Mouse (Mus musculus) adrenal gland, postnatal 4 days (tissue): ENCODE measurements around the gene Thbs1. TPM values are rescaled to one million over a fixed set of nuclear protein-coding genes. Genes with fewer than 3 reads are reported as not detected.
"Not testable (repeated sequence)": the region's sequence is repeated elsewhere in the genome, so short reads cannot be mapped to it uniquely, and the experiment has no call there.

Experiments
- DNase-seq, 2 experiments: peaks; one replicate each; pipeline ENCODE4 v3.0.0; 2021 to 2022; ENCODE audit warnings: low spot score in 2 of 2, mixed read lengths in 2 of 2
- total RNA-seq, 2 experiments: library from RNA; stranded (reverse); gene quantifications; 2 replicates each; pipeline ENCODE4 v1.2.3; 2021

Thbs1 gene
- total RNA-seq, 2 experiments from 2014 or later = 27.0 to 31.6 TPM

DNA sequence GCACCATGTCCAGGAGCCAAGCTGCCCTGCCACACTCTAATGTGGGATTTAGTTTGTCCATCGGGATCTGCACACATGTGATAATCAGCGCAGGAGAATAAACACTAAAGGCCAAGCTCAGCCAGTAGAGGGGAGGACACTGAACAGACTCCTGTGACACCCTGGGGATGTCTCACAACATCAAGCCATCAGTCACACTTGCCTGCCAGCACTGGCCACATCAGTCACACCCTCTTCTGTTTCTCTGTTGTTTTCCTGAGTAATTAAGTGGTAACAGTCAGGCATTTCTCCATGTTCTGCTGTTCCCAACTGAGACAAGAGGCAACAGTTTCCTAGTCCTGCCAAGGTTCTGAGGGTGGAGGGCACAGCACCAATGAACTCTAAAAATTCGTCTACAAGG lies 36.1 kb downstream of the Thbs1 start:
- DNase-seq = not testable (repeated sequence)

DNA sequence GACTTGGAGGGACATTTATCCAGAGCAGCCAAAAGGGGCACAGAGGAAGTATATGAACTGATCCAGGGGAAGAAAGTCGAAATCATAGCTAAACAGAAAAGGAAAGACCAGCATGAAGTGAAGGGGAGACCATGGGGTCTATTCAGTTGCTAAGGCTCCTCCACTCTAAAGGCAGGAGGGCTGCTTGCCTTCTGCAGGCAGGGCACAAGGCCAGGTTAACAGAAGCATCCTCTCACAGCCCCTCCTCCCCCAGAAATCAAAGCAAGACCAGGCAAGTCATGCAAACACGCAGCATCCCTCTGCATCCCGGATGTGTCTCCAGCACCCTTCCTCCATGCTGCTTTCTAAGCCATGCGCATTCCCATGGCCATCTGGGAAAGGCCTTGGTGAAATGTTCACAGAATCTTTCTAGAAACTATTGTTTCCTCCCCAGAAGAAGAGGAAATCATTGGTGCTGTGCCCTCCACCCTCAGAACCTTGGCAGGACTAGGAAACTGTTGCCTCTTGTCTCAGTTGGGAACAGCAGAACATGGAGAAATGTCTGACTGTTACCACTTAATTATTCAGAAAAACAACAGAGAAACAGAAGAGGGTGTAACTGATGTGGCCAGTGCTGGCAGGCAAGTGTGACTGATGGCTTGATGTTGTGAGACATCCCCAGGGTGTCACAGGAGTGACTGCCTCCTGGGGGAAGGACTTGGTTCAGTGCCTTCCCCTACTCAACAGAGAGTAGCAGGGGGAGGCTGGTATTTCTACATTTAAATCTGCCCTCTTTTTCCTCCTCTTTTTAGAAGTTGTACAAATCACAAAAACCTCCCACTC lies 36.9 kb downstream of the Thbs1 start:
- DNase-seq = no peak

DNA sequence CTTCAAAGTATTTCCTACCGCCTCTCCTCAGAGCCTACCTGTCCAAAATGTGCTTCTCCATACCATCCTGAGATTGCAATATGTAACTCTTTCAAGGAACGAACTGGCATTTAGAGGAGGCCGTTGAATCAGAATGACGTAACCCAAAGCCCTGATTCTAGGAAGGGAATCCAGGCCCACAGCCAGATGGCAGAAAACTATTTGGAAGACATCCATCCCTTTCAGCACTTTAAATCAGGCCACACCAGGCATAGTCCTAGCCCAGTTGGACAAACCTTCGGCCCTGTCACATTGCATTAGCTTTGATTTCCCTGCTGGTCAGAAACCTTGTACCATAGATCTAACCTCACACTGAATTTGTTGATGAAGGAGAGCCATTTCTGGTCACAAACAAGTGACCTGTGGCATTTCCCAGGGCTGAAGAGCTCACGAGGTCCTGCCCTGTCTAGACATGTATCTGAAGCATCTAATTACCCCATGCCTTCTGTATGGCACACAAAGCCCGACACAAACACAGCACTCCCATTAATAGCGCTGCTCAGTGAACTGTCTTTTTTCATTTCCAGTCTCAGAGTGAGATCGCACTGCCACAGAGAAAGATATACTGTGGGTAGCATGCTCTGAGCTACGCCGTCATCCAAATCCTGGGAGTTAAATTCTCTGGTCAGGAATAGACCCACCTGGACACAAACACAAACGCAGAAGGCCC lies 38.3 kb downstream of the Thbs1 start:
- no peak for DNase-seq

DNA sequence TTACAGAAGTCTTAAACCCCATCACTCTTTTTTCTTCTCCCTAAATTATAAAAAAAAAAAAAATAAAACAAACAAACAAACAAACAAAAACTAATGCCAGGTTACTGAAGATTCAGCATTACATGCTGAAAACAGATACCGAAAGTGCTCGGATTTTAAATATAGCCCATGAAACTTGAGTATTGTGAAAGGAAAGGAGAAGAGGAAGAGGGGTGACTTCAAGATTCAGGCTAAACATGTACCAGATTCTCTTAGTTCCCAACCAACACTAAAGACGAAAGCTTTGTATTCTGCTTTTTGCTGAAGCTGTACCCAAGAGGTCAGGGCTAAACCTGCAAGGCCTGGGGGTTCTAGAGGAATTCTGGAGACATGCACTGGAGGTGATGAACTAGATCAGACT lies 46.4 kb downstream of the Thbs1 start:
- no peak for DNase-seq

DNA sequence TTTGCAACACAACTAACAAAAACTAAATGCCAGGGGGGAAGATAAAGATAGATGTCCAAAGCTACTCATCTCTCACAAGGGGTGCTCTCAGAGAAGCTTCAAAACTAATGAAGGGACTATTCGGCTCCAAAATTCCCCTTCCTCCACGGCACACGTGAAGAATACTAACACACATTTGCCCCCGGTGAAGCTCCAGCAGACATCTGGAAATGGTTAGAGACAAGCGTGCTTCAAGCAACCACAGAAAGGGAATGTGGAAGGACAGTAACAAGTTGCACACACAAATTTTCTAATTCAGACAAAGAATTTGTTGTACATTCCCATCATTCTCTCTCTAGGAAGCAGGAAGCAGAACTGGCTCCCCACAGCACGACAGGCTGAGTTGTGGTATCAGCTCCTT lies 47.5 kb downstream of the Thbs1 start:
- no peak for DNase-seq

DNA sequence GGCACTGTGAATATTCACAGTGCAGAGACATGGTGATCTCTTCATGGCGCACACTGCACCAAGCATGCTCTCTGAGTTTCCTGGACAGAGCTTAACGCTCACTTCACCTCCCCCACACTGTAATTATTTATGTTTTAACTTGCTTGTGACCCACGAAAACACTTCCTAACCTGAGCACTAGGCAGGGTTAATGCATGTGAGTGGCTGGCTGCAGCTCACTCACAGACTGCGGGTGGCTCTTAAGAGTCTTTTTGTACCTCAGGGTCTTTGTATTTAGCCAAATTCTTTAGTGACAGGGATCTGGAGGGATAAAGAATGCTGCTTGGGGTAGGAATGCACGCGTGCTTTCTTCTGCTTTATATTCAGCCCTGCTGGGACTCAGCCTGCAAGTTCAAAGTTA lies 48.9 kb downstream of the Thbs1 start:
- no peak for DNase-seq

DNA sequence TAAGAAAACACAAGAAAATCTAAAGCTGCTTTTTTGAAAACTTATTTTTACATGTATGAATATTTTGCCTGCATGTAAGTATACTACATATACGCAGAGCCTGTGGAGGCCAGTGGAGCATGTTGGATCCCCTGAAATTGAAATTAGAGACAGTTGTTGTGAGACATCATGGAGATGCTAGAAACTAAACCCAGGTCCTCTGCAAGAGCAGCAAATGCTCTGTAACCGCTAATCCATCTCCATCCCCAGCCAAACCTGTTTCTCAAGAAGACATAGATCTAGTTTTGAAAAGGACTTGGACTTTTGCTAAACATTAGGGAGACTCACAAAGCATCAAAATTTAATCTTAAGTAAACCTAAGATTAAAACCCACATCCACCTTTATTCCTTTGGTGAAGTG lies 49.3 kb downstream of the Thbs1 start:
- DNase-seq = no peak

DNA sequence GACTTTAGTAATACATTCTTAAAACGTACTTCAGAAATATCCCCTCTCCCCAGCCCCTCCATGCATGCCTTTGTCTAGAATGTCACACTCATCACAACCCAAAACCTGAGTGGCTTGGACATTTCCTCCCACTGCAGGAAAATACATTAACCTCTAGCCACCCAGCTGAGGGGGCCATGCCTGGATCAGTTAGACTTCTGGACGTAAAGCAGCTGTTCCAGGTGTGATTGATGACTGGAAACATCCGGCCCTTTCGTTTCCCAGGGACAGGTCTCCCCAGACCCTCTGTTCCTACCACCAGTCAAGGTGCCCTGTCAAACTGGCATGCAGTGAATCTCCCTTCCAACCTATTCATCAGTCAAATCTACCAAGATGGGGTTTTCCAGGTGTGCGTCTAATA lies 50.8 kb downstream of the Thbs1 start:
- no peak for DNase-seq

DNA sequence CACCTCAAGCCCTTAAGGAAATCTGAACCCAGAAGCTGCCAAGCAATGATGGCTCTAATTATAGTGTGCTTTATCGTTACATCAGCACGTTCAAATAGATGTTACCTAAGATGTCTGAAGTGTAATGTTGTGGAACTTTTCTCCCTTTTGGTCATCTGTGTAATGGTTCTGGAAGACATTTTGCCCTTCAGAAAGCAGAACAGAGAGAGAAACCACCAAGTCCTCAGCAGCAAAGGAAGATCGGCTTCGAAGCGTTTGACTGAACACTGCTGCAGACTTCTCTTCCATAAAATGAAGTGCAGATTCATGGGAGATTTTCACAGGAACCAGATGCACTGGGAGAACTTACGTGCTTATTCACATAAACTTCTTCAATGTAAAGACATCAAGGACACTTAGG lies 52.5 kb downstream of the Thbs1 start:
- DNase-seq = no peak

DNA sequence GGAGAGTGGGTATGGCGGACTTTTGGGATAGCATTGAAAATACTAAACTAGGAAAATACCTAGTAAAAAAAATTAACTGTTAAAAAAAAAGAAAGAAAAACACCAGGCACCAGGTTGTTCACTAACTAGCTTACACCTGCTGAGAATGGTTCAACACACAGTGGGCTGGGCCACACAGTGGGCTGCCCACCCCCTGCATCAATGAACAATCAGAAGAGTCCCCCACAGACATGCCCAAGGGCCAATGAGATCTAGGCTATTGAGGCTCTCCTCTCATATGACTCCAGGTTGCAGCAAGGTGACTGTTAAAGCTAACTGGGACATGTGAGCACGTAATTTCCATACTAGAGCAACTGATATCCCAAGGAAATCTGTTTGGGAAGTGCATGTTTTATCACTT lies 54.0 kb downstream of the Thbs1 start:
- DNase-seq = no peak

DNA sequence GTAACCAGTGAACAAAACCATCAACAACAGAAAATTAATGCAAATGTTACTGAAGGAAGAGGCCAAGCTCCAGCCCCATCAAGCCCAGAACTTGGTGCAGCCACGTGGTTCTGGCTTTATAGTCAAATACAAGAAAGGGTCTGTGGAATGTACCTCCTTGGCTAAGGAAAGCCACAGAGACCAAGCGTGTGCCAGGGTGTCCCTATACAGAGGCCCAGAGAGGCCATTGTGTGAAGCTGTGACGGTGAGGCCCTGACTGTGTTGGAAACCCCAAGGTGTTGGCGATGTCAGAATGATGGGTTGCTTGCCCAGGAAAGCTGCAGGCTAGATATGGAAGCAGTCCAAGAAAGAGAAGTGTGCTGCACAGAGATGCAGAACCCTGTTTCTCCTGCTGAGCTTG lies 56.1 kb downstream of the Thbs1 start:
- DNase-seq = no peak

DNA sequence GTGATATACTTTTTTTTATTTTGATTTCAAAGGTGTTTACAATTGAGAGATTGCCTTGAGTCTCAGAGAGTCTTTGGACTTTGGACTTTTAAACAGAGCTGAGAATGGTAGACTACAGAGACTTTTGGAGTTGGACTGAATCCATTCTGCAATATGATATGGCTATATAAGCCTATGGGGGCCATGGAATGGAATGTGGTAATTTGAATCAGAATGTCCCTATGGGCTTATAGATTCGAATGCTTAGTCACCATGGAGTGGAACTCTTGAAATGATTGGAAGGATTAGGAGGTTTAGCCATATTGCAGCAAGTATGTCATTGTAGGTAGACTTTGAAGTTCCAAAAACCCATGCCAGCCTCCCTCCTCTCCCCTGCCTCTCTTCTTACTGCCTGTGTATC lies 56.5 kb downstream of the Thbs1 start:
- DNase-seq = no peak

DNA sequence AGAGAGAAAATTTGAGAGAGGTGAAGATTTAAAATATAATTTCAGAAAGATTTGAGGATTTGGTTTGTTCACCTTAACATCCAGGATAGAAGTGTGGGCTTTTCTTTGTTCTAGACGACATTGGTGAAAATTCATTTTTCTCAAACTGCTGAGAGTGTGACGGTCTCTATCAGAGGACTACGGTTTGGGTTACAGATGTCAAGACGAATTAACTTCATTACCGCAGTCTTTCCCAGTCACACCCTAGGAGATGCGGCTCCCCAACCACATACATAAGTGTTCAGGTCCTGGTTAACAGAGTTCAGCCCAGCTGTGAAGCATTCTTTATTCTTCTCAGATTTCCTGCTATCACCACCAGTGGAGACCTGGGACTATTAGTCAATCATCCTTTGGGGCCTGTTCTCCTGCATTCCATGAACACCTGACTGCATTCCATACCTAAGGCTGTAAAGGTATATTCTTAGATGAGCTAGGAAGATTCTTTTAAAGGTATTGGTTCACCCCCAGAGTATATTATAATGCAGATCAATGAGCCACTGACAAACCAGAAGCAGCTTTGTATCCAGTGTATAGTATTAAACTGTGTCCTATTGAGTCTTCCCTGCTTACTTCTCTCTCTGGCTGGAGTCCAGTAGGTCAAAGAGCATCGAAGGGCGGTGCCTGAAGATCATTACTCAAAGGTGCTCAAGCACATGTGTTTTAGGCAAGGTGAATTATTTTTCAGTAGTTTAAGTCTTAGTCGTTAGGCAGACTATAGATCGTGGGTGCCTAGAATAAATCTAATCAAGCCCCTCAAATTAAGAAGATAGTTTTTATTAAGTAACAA lies 63.1 kb downstream of the Thbs1 start:
- no peak for DNase-seq

Other genes with a start within 250 kb of the Thbs1 start
- 1 to 10 TPM in 1 of 2 experiments, under 1 TPM in 1; 0.54 to 1.4 TPM for gene Fsip1, start 145.1 kb downstream of the Thbs1 start, total RNA-seq